Mouse (Mus musculus): Measurements from ENCODE around the gene Sik3.

DNA sequence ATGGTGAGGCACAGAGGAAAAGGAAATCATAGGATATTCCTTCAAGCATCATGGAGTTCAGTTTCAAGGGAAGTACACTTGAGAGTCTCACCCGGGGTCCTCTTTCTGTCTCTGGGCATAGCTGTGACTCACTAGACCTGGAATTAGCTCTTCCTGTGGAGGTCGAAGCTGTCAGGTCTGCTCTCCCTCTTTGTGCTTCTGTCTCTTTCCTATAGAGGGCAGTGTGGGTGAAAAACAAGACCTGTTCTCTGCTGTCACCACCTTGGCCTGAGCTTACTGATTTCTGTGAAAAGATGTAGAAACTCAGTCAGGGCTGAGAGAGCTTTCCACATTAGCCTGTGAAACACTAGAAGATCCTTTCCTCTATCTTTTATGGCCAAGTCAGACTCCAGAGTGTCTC lies 172.6 kb downstream of the Sik3 start:
- no peak for TF ChIP-seq EP300 (IDR thresholded peaks at IDR 0.05; ENCODE audit: low read depth)
- TF ChIP-seq CTCF (IDR thresholded peaks at IDR 0.05; ENCODE audit: low read depth), result peak; percentile 67

Data from liver, postnatal 0 days (tissue).